Mouse (Mus musculus) C2C12 (cell line): ENCODE data around the gene Cdk2ap2. TPM values are rescaled to one million over a fixed set of nuclear protein-coding genes. Genes with fewer than 3 reads are reported as not detected.

Source experiments
- H3K27me3 ChIP-seq: one replicate; pipeline ENCODE4 v1.6.1; 2011; ENCODE audit not compliant: control insufficient read depth, insufficient read depth, insufficient read length
- H3K36me3 ChIP-seq: one replicate; pipeline ENCODE4 v1.6.1; 2011; ENCODE audit not compliant: control insufficient read depth, insufficient read depth
- H3K4me3 ChIP-seq: one replicate; pipeline ENCODE4 v1.5.1; 2011; ENCODE audit warnings: mild to moderate bottlenecking, control low read depth; ENCODE audit not compliant: poor library complexity, insufficient read depth, severe bottlenecking
- H3K79me2 ChIP-seq: one replicate; pipeline ENCODE4 v1.6.1; 2011; ENCODE audit not compliant: control insufficient read depth, insufficient read depth
- H3K79me3 ChIP-seq: one replicate; pipeline ENCODE4 v1.6.1; 2011; ENCODE audit warnings: low read depth, control low read depth
- H3ac ChIP-seq: one replicate; pipeline ENCODE3; 2011; ENCODE audit warnings: low read depth; ENCODE audit not compliant: control insufficient read depth, insufficient read length
- CEBPB ChIP-seq: IDR thresholded peaks from one replicate; pipeline ENCODE4 v1.6.1; 2011; ENCODE audit warnings: low read depth, mild to moderate bottlenecking, control low read depth, moderate library complexity
- CTCF ChIP-seq: IDR thresholded peaks from one replicate; pipeline ENCODE4 v1.5.1; 2011; ENCODE audit not compliant: control insufficient read depth, insufficient read depth, insufficient read length
- FOSL1 ChIP-seq: IDR thresholded peaks from one replicate; pipeline ENCODE4 v1.8.0; 2011; ENCODE audit warnings: mild to moderate bottlenecking, low read length; ENCODE audit not compliant: poor library complexity, insufficient read depth, severe bottlenecking
- MAX ChIP-seq: IDR thresholded peaks from one replicate; pipeline ENCODE4 v1.6.1; 2011; ENCODE audit warnings: mild to moderate bottlenecking, control low read depth
- MYOD1 ChIP-seq: IDR thresholded peaks from one replicate; pipeline ENCODE4 v1.6.1; 2011; ENCODE audit warnings: low read depth; ENCODE audit not compliant: control insufficient read depth, insufficient read length
- MYOG ChIP-seq: IDR thresholded peaks from one replicate; pipeline ENCODE4 v1.6.1; 2011; ENCODE audit not compliant: control insufficient read depth, insufficient read length; ENCODE audit errors: extremely low read depth
- USF1 ChIP-seq: IDR thresholded peaks from one replicate; pipeline ENCODE4 v1.6.1; 2011; ENCODE audit warnings: low read depth, mild to moderate bottlenecking, control low read depth, moderate library complexity
- polyA plus RNA-seq: library from polyadenylated mRNA; unstranded; fragments of >200 nt; fragmentation: generic; extraction: Trizol; gene quantifications from one replicate; pipeline ENCODE4 v1.2.1, GENCODE M21; 2012; ENCODE audit warnings: missing spikeins

The Cdk2ap2 gene
- polyA plus RNA-seq, 1 experiment: 134 TPM

- Histone ChIP-seq H3K27me3 (no peaks in the 10 kb centered on the region), H3K79me3 (peaks cover 15% of the 10 kb centered on the region), H3ac (peak overlapping the region; percentile 31), H3K4me3 (no peak overlapping the region), H3K36me3 (peaks cover 18% of the 10 kb centered on the region), H3K79me2 (peaks cover 28% of the 10 kb centered on the region)
- TF ChIP-seq MAX (no peak), MYOD1 (no peak), MYOG (no peak), USF1 (no peak), CEBPB (no peak)
These were observed 51.0 kb downstream of the Cdk2ap2 start for GRCm38 (mm10) chr19:4147782-4148490.

- Histone ChIP-seq H3K79me2 (peaks cover 28% of the 10 kb centered on the region), H3K79me3 (peaks cover 15% of the 10 kb centered on the region)
- TF ChIP-seq MYOG: no peak
- TF ChIP-seq CEBPB: no peak
- peak; percentile 24 for TF ChIP-seq MAX
- no peak for TF ChIP-seq CTCF
- TF ChIP-seq FOSL1: no peak
- TF ChIP-seq USF1: peak; percentile 68
- no peak for TF ChIP-seq MYOD1
These were observed 51.5 kb downstream of the Cdk2ap2 start, which contains the start of gene Coro1b for GRCm38 (mm10) chr19:4148491-4148806. Gene Coro1b (plus strand): TSS chr19:4148619.

More at GRCm38 (mm10) chr19:4148491-4148806, 51.5 kb downstream of the Cdk2ap2 start, which contains the start of gene Coro1b:
- Histone ChIP-seq H3K4me3 (peak within 1 kb of the TSS; percentile 74), H3K36me3 (peaks cover 19% of the 10 kb centered on the region), H3ac (peak within 1 kb of the TSS; percentile 97), H3K27me3 (no peaks in the 10 kb centered on the region)

Other genes with a start within 250 kb of the Cdk2ap2 start
- 30.9 TPM for gene Chka, start 245.4 kb upstream of the Cdk2ap2 start, polyA plus RNA-seq
- gene Tcirg1, start 190.0 kb upstream of the Cdk2ap2 start, polyA plus RNA-seq: 61.1 TPM
- 309 TPM for gene Ndufs8, start 184.4 kb upstream of the Cdk2ap2 start, polyA plus RNA-seq
- 6.9 TPM for gene Aldh3b1, start 167.4 kb upstream of the Cdk2ap2 start, polyA plus RNA-seq
- gene Unc93b1, start 162.0 kb upstream of the Cdk2ap2 start, polyA plus RNA-seq: 0.29 TPM
- gene Aldh3b3, start 138.5 kb upstream of the Cdk2ap2 start, polyA plus RNA-seq: not detected
- gene Aldh3b2, start 124.9 kb upstream of the Cdk2ap2 start, polyA plus RNA-seq: not detected
- 3.5 TPM for gene Acy3, start 110.6 kb upstream of the Cdk2ap2 start, polyA plus RNA-seq
- 0.02 TPM for gene Tbx10, start 104.4 kb upstream of the Cdk2ap2 start, polyA plus RNA-seq
- 28.1 TPM for gene Nudt8, start 96.6 kb upstream of the Cdk2ap2 start, polyA plus RNA-seq
- gene Gm49405, start 96.6 kb upstream of the Cdk2ap2 start, polyA plus RNA-seq: 0.28 TPM
- gene Doc2g, start 93.9 kb upstream of the Cdk2ap2 start, polyA plus RNA-seq: 0.98 TPM
- gene Ndufv1, start 84.4 kb upstream of the Cdk2ap2 start, polyA plus RNA-seq: 254 TPM
- 863 TPM for gene Gstp1, start 59.2 kb upstream of the Cdk2ap2 start, polyA plus RNA-seq
- 7.2 TPM for gene Gstp2, start 51.2 kb upstream of the Cdk2ap2 start, polyA plus RNA-seq
- 0.09 TPM for gene Gstp3, start 37.6 kb upstream of the Cdk2ap2 start, polyA plus RNA-seq
- gene Cabp2, start 15.6 kb upstream of the Cdk2ap2 start, polyA plus RNA-seq: not detected
- 43.1 TPM for gene Pitpnm1, start 2.8 kb downstream of the Cdk2ap2 start, polyA plus RNA-seq
- gene Aip, start 28.7 kb downstream of the Cdk2ap2 start, polyA plus RNA-seq: 208 TPM
- not detected for gene Gpr152, start 42.6 kb downstream of the Cdk2ap2 start, polyA plus RNA-seq
- gene Cabp4, start 46.9 kb downstream of the Cdk2ap2 start, polyA plus RNA-seq: 0.04 TPM
- 257 TPM for gene Coro1b, start 51.4 kb downstream of the Cdk2ap2 start, polyA plus RNA-seq
- 5.8 TPM for gene Ptprcap, start 56.4 kb downstream of the Cdk2ap2 start, polyA plus RNA-seq
- gene Rps6kb2, start 66.2 kb downstream of the Cdk2ap2 start, polyA plus RNA-seq: 19.7 TPM
- gene Carns1, start 78.3 kb downstream of the Cdk2ap2 start, polyA plus RNA-seq: 2.1 TPM
- 0.26 TPM for gene Tbc1d10c, start 94.1 kb downstream of the Cdk2ap2 start, polyA plus RNA-seq
- 819 TPM for gene Ppp1ca, start 94.9 kb downstream of the Cdk2ap2 start, polyA plus RNA-seq
- gene Rad9a, start 104.5 kb downstream of the Cdk2ap2 start, polyA plus RNA-seq: 33.3 TPM
- gene Clcf1, start 117.1 kb downstream of the Cdk2ap2 start, polyA plus RNA-seq: 24.8 TPM
- gene AC109138.7, start 117.2 kb downstream of the Cdk2ap2 start, polyA plus RNA-seq: 0.90 TPM
- 112 TPM for gene Pold4, start 134.7 kb downstream of the Cdk2ap2 start, polyA plus RNA-seq
- gene Ssh3, start 172.0 kb downstream of the Cdk2ap2 start, polyA plus RNA-seq: 0.34 TPM
- 2.2 TPM for gene Ankrd13d, start 186.0 kb downstream of the Cdk2ap2 start, polyA plus RNA-seq
- gene Grk2, start 209.0 kb downstream of the Cdk2ap2 start, polyA plus RNA-seq: 56.6 TPM